Mouse (Mus musculus): ENCODE data around the gene Pecr. TPM values are rescaled to one million over a fixed set of nuclear protein-coding genes. Genes with fewer than 3 reads are reported as not detected.

Gene Pecr
- polyA plus RNA-seq, 1 experiment from 2014 or later, result 27.2 TPM

DNA sequence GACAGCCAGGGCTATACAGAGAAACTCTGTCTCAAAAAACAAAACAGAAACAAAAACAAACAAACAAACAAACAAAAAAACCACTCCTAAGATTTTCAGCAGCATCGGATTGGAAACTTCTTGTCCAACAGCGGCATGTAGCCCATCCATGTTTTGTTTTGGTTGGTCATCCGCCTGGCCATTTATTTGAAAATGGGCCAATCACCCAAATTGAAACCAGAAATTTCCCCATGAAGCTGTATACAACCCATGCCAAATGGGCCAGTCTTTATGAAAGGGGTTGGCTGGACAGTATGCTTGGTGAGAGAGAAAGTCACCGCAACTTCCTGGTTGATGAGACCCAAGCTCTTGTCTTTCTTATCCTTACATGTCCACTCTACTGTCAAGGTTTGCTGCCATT is 6.8 kb upstream of the Pecr start:
- H3K27me3 ChIP-seq, result no peaks in the 10 kb centered on the region
- ATAC-seq (no peak), DNase-seq (ENCODE audit: low read depth, low spot score) (no peak)
- ChIA-PET CTCF (interaction anchor here (1.2 kb wide), 1 partner anchor 10 kb away, joined by 3 read pairs; no protein-coding TSS in a partner anchor), POLR2A (no interaction called here)
- in situ Hi-C loops (cut with MboI; ENCODE audit: low pct_unique_long_range_greater_than_20kb), result no loop called here
- no peak for TF ChIP-seq CTCF (IDR thresholded peaks at IDR 0.05)

DNA sequence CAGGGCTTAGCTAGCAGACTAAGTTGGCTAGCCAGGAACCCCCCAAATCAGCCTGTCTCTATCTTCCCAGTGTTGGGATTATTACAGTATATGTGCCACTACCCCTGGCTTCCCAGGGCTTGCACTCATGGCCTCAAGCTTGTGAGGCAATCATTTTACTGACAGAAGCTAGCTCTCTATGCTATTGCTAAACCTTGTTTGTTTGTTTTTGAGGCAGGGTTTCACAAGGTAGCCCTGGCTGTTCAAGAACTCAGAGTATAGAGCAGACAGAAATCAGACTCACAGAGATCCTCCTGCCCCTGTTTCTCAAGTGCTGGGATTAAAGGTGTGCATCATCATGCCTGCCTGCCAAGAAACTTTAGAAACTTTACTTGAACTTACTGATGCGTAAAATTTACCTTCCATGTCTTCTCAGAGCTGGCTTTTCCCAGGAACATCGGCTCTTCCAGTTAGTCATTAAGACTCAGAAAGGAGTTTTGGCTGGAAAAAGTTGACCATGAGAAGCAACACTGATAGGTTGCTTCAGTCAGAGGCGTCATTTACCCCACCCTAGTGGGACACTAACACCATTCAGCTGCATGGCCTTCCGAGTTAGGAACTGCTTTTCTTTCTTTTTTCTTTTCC is 4.5 kb upstream of the Pecr start:
- POLR2A ChIA-PET, result interaction anchor here (0.6 kb wide), 1 partner anchor 527 kb away, joined by 6 read pairs; no protein-coding TSS in a partner anchor
- in situ Hi-C loops (cut with MboI; ENCODE audit: low pct_unique_long_range_greater_than_20kb), result no loop called here
- no peaks in the 10 kb centered on the region for H3K27me3 ChIP-seq
- TF ChIP-seq CTCF (IDR thresholded peaks at IDR 0.05), result no peak
- CTCF ChIA-PET, result no interaction called here
- ATAC-seq, result no peak
- peak; percentile 43 for DNase-seq (ENCODE audit: low read depth, low spot score)

DNA sequence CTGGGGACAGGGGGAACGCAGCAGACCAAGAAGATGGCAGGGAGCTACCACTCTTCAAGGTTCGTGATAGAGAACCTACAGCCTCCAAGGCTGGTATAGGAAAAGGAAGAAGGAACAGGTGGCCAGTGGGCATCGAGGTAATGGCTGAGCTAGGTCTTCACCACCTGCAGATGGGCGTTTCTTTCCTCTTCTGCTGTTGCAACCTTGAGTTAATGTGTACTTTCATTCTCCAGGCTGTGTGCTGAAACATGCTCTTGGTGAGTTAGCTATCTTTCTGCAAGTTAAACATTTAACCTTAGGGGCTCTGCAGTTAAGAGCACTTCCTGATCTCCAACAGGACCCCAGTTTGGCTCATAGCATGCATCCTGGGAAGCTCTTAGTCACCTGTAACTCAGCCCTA is 3.8 kb upstream of the Pecr start:
- ATAC-seq, result no peak

DNA sequence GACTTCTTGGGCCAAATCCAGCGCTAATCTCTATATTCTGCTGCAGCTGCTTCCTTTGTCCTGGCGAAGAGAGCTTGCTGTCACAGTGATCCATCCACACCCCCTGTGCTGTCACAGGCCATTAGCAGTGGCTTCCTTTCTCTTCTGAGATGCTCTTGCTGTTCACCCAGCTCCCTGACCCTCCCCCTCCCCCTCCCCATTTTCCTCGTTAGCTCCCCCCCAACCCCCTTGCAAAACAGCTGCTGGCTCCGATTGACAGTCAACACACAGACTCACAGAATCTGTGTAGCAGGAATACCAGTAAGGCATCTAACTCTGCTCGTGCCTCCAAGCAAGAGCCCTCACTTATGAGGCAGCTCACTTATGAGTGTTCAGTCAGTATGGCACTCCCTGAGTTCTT is 2.8 kb upstream of the Pecr start:
- in situ Hi-C loops (cut with MboI; ENCODE audit: low pct_unique_long_range_greater_than_20kb), result no loop called here

More for the DNA sequence above, 3.8 kb upstream of the Pecr start:
- CTCF ChIA-PET, result no interaction called here
- in situ Hi-C loops (cut with MboI; ENCODE audit: low pct_unique_long_range_greater_than_20kb), result no loop called here
- no peaks in the 10 kb centered on the region for H3K27me3 ChIP-seq
- POLR2A ChIA-PET, result interaction anchor here (0.5 to 0.6 kb wide), 3 partner anchors 18 to 528 kb away, joined by 3 to 6 read pairs (median 3); no protein-coding TSS in a partner anchor
- no peak for DNase-seq (ENCODE audit: low read depth, low spot score)
- no peak for TF ChIP-seq CTCF (IDR thresholded peaks at IDR 0.05)

DNA sequence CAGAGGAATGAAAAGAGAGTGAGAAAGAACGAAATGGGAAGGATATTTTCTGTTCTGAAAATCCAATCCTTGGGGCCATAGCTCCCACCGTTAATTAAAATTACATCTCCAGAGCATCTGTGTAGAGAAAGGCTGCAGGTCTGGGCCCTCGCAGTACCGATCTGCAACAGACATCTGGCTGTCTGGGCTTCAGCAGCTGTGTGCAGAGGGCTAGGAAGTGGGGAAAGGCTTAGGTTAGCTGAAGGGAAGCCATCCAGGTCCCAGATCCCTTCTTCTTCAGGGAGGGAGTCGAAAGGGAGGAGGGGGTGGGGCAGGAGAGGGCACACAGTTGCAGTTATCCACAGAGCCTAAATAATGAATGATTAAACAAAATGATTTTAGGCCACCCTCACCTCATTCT is 425 bp upstream of the Pecr start:
- TF ChIP-seq CTCF (IDR thresholded peaks at IDR 0.05), result no peak
- in situ Hi-C loops (cut with MboI; ENCODE audit: low pct_unique_long_range_greater_than_20kb), result no loop called here

More for the DNA sequence above, 2.8 kb upstream of the Pecr start:
- ATAC-seq (no peak), DNase-seq (ENCODE audit: low read depth, low spot score) (no peak)
- CTCF ChIA-PET, result interaction anchor here (1.5 kb wide), 1 partner anchor 30 kb away, joined by 3 read pairs; no protein-coding TSS in a partner anchor
- no peaks in the 10 kb centered on the region for H3K27me3 ChIP-seq
- no peak for TF ChIP-seq CTCF (IDR thresholded peaks at IDR 0.05)
- POLR2A ChIA-PET, result no interaction called here

DNA sequence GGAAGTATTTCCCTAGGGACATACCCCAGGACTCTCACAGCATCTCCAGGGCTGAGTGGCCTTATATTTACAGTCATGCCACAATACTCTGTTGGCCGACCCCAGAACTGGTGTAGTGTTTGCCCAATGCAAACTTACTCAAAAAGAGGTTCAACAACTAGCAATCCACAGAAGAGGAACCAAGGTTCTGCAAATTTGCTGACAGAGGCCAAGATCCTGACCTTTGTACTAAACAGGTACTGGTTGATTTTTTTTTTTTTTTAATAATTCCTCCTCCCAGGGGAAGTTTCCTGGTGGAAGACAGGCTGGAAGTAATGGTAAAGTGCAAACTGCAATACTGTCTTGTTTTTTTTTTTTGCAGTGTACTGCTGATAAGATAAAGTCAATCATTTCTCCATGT is 1.5 kb downstream of the Pecr start:
- POLR2A ChIA-PET, result interaction anchor here (0.6 to 0.7 kb wide), 2 partner anchors 15 to 468 kb away, joined by 3 to 4 read pairs; no protein-coding TSS in a partner anchor
- DNase-seq (ENCODE audit: low read depth, low spot score) (no peak), ATAC-seq (no peak)
- in situ Hi-C loops (cut with MboI; ENCODE audit: low pct_unique_long_range_greater_than_20kb), result no loop called here
- no peaks in the 10 kb centered on the region for H3K27me3 ChIP-seq
- CTCF ChIA-PET, result no interaction called here
- TF ChIP-seq CTCF (IDR thresholded peaks at IDR 0.05), result no peak

More for the DNA sequence above, 425 bp upstream of the Pecr start:
- CTCF ChIA-PET, result interaction anchor here (0.8 kb wide), 1 partner anchor 22 kb away, joined by 3 read pairs; no protein-coding TSS in a partner anchor
- H3K27me3 ChIP-seq, result no peaks in the 10 kb centered on the region
- no peak for DNase-seq (ENCODE audit: low read depth, low spot score)
- ATAC-seq, result peak; percentile 4
- POLR2A ChIA-PET, result interaction anchor here (1.2 kb wide), 1 partner anchor 28 kb away, joined by 3 read pairs; no protein-coding TSS in a partner anchor

DNA sequence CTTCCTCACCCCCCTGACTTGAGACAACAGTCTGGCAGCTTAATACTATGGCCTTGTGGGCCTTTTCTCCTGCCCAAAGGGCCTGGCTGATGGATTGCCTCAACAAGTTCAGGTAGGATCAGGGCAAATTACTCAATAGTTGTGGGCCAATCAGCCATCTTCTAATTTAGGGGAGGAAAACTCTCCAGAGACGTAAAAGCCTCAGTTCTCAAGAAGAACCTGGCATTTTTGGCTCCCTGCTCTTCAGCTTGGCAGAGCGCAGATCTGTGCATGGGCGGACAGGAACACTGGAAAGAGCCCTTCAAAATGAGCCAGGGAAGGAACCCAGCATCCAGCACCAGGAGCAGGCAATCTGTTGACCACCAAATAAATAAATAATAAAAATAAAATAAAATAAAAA is 6.0 kb downstream of the Pecr start:
- CTCF ChIA-PET, result interaction anchor here (1.3 to 2.0 kb wide), 2 partner anchors 10 to 13 kb away, joined by 4 to 6 read pairs; no protein-coding TSS in a partner anchor
- no peaks in the 10 kb centered on the region for H3K27me3 ChIP-seq
- no peak for TF ChIP-seq CTCF (IDR thresholded peaks at IDR 0.05)
- POLR2A ChIA-PET, result no interaction called here
- no peak for DNase-seq (ENCODE audit: low read depth, low spot score)
- in situ Hi-C loops (cut with MboI; ENCODE audit: low pct_unique_long_range_greater_than_20kb), result no loop called here
- ATAC-seq, result no peak

DNA sequence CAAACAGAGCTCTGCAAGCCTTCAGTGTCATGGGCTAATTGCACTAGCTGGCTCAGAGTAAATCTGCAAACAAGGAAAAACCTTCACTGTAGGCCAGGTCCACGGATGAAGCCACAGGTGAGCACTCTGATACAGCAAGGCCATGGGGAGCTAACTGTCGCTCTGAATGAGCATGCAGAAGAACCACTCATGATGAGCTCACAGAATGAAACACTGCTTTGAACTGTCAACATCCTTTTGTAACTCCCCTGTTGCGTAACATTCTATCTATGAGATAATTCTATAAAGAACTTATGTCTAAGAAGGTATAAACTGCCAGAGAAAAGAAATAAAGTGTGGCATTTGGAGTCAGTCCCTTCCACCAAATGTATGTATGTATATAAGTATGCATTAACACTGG is 21.0 kb downstream of the Pecr start:
- no peak for TF ChIP-seq CTCF (IDR thresholded peaks at IDR 0.05)
- ChIA-PET POLR2A (no interaction called here), CTCF (interaction anchor here (0.7 kb wide), 1 partner anchor 43 kb away, joined by 3 read pairs; no protein-coding TSS in a partner anchor)
- DNase-seq (ENCODE audit: low read depth, low spot score) (no peak), ATAC-seq (no peak)
- H3K27me3 ChIP-seq, result no peaks in the 10 kb centered on the region
- in situ Hi-C loops (cut with MboI; ENCODE audit: low pct_unique_long_range_greater_than_20kb), result no loop called here

DNA sequence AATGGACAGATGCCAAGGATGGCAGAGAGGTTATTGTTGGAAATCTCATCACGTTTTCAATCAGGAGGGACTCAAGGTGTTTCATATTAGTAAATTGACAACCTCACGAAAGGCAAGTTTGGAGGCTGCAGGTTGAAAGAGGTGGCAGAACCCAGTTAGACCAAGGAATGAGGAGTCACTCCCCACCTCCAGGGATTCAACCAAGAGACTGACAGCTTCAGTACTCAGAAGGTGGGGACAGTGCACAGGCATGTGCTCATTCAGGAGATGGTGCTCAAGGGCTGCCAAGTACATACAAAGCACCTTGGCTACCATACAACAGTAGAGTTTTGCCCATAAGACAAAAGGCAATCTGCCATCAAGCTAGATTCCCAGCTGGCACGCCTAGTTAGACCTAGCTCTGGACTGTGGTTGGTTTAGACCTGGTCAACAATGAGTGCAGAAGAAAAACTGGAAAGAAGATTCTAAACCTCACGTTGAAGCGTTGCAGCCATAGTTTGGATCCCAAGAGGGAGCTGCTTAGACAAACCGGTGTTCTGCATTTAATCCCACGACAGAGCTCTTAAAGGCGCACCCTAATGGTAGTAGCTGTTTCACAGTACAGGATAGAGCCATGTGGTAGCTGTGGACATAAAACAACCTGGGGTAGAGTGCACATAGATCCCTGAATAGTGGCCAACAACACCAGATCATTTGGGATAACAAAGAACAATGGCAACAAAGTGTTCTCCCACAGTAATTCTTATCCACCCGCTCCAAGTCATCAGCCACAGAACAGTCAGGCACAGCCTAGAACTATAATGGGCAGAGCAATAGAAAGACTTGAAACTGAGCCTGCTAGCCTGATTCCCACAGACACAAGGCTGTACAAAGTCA is 27.5 kb downstream of the Pecr start:
- in situ Hi-C loops (cut with MboI; ENCODE audit: low pct_unique_long_range_greater_than_20kb), result loop anchor here (5.0 kb wide), 1 partner anchor 51 kb away; the partner anchor contains the start of gene Xrcc5
- ChIA-PET POLR2A (interaction anchor here (1.1 to 4.7 kb wide), 4 partner anchors 9 to 52 kb away, joined by 3 to 20 read pairs (median 4); partner anchors contain the start of genes Pecr and Tmem169), CTCF (interaction anchor here (1.1 to 1.3 kb wide), 3 partner anchors 16 to 30 kb away, joined by 3 read pairs; no protein-coding TSS in a partner anchor)
- no peak for TF ChIP-seq CTCF (IDR thresholded peaks at IDR 0.05)
- H3K27me3 ChIP-seq, result no peaks in the 10 kb centered on the region
- ATAC-seq (no peak), DNase-seq (ENCODE audit: low read depth, low spot score) (no peak)

DNA sequence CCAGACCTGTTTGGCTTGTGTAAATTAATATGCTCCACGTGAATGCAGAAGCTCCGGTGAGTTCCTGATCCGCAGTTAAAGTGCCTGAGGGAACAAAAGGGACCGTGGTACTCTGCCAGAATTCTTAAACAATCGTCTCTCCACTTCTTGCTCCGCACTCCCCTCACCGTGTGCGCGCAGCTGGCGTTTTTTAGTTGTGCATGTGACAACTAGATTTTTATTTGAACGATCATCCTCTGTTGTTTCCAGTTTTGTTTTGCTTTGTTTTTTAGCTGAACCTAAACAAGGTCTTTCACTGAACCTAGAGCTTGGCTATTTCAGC is 28.3 kb downstream of the Pecr start:
- TF ChIP-seq CTCF (IDR thresholded peaks at IDR 0.05), result no peak
- in situ Hi-C loops (cut with MboI; ENCODE audit: low pct_unique_long_range_greater_than_20kb), result loop anchor here (5.0 kb wide), 1 partner anchor 51 kb away; the partner anchor contains the start of gene Xrcc5
- ChIA-PET POLR2A (interaction anchor here (1.2 to 4.7 kb wide), 4 partner anchors 10 to 28 kb away, joined by 3 to 20 read pairs (median 6); partner anchors contain the start of genes Pecr and Tmem169), CTCF (no interaction called here)
- no peaks in the 10 kb centered on the region for H3K27me3 ChIP-seq
- ATAC-seq (no peak), DNase-seq (ENCODE audit: low read depth, low spot score) (no peak)
